Mouse (Mus musculus) neural tube, embryonic 12.5 days (tissue): Measurements from ENCODE around the gene P3h2. TPM values are rescaled to one million over a fixed set of nuclear protein-coding genes. Genes with fewer than 3 reads are reported as not detected.
A peak's percentile ranks its signal among the peaks of the same experiment; 100 is the strongest.

Experiments used
- ATAC-seq: fragments of 200-750 bp; cut with Nextera tagmentation; 2 replicates; pipeline ENCODE4 v1.8.0; 2017; ENCODE audit warnings: low read depth, mild to moderate bottlenecking, moderate TSS enrichment, moderate library complexity; ENCODE audit not compliant: low FRiP score
- H3K27ac ChIP-seq: fragments of 300-500 bp; sonication (generic); 2 replicates; pipeline ENCODE4 v1.5.1; 2016
- H3K27me3 ChIP-seq: fragments of 300-500 bp; sonication (generic); replicated peaks from 2 replicates; pipeline ENCODE4 v1.6.1; 2016; ENCODE audit warnings: mild to moderate bottlenecking
- H3K36me3 ChIP-seq: fragments of 300-500 bp; sonication (generic); 2 replicates; pipeline ENCODE4 v1.6.1; 2016; ENCODE audit warnings: mild to moderate bottlenecking
- H3K4me1 ChIP-seq: fragments of 300-500 bp; sonication (generic); 2 replicates; pipeline ENCODE4 v1.6.1; 2016
- H3K4me2 ChIP-seq: fragments of 300-500 bp; sonication (generic); replicated peaks from 2 replicates; pipeline ENCODE4 v1.6.1; 2016; ENCODE audit warnings: mild to moderate bottlenecking
- H3K4me3 ChIP-seq: fragments of 300-500 bp; sonication (generic); 2 replicates; pipeline ENCODE4 v1.5.1; 2016
- H3K9ac ChIP-seq: fragments of 300-500 bp; sonication (generic); 2 replicates; pipeline ENCODE4 v1.6.1; 2016; ENCODE audit warnings: mild to moderate bottlenecking
- H3K9me3 ChIP-seq: fragments of 300-500 bp; sonication (generic); 2 replicates; pipeline ENCODE4 v1.6.1; 2016; ENCODE audit warnings: mild to moderate bottlenecking
- WGBS: fragments of 180-500 bp; shearing (Covaris S2); methylation state at CpG from one replicate; pipeline ENCODE4 v1.1.7; 2016; 5-methylcytosine and 5-hydroxymethylcytosine counted together
- polyA plus RNA-seq: library from polyadenylated mRNA; unstranded; fragments of >200 nt; fragmentation: Nextera tagmentation; extraction: Ambion mirVana; gene quantifications from 2 replicates; pipeline ENCODE4 v1.2.1, GENCODE M21; 2016

The P3h2 gene
- polyA plus RNA-seq, 1 experiment from 2014 or later, result 2.9 TPM

DNA sequence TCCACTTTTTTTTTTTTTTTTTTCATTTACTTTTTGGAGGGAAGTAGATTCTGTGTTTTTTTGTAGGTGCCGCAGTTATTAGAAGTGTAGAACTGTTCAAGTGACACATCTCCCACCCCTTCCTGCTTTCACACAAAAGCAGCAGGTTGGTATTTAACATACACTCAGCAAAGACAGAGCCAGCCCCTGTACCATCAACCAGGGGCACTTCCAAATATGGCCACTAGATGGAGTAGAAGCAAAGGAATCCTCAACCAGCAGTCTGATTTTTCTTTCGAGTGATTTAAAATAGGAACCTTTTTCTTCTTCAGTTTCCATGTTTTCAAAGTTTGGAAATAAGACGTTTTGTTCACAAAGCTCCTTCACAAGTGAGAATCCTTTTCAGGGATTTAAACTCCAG lies 138.3 kb downstream of the P3h2 start:
- WGBS, result 32% methylated on average over 3 of the region's 3 CpGs
- no peak overlapping the region for H3K4me3 ChIP-seq
- H3K27ac ChIP-seq, result no peak overlapping the region
- H3K36me3 ChIP-seq, result no peaks in the 10 kb centered on the region
- H3K9ac ChIP-seq, result no peak overlapping the region
- 0 out of 2 replicates have a peak, but pooled peaks have one; percentile 48 for ATAC-seq
- H3K4me2 ChIP-seq, result no peak overlapping the region
- H3K4me1 ChIP-seq, result no peaks in the 10 kb centered on the region
- H3K27me3 ChIP-seq, result no peaks in the 10 kb centered on the region
- H3K9me3 ChIP-seq, result no peaks in the 10 kb centered on the region

DNA sequence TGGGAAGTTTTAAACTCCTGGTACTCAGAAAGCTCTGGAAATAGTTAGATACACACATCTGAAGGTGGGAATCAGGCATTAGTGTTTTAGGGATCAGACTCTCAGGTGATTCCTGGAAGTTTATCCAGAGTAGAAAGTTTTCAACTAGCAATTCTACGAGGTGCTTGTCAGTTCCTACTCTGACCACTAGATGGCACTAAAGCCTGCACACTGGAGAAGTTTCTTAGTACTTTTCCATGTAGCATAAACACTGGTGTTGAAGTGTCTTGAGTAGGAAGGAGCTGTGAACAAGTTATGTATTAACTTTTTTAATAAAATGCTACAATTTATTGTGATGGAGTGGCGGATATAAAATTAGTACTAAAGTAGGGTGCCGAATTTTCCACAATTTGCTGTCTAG lies 141.7 kb downstream of the P3h2 start:
- no peak for ATAC-seq
- H3K27ac ChIP-seq, result no peak overlapping the region
- H3K9me3 ChIP-seq, result no peaks in the 10 kb centered on the region
- WGBS, result 26% methylated on average over 3 of the region's 3 CpGs
- no peak overlapping the region for H3K4me2 ChIP-seq
- H3K9ac ChIP-seq, result no peak overlapping the region
- no peaks in the 10 kb centered on the region for H3K27me3 ChIP-seq
- no peaks in the 10 kb centered on the region for H3K4me1 ChIP-seq
- H3K36me3 ChIP-seq, result no peaks in the 10 kb centered on the region
- H3K4me3 ChIP-seq, result no peak overlapping the region

- Histone ChIP-seq H3K4me1 (no peaks in the 10 kb centered on the region), H3K4me3 (no peak overlapping the region), H3K27ac (no peak overlapping the region), H3K9ac (no peak overlapping the region), H3K9me3 (no peaks in the 10 kb centered on the region), H3K4me2 (no peak overlapping the region), H3K27me3 (no peaks in the 10 kb centered on the region), H3K36me3 (no peaks in the 10 kb centered on the region)
- 91% methylated on average over 7 of the region's 7 CpGs for WGBS
- no peak for ATAC-seq
Observed at GRCm38 (mm10) chr16:25960345-25960744, 145.2 kb downstream of the P3h2 start.

GRCm38 (mm10) chr16:25959929-25960328 lies 145.7 kb downstream of the P3h2 start:
- no peak overlapping the region for H3K4me3 ChIP-seq
- H3K9ac ChIP-seq, result no peak overlapping the region
- WGBS, result 86% methylated on average over 5 of the region's 5 CpGs
- no peak for ATAC-seq
- no peak overlapping the region for H3K27ac ChIP-seq
- H3K9me3 ChIP-seq, result no peaks in the 10 kb centered on the region
- H3K36me3 ChIP-seq, result no peaks in the 10 kb centered on the region
- H3K4me2 ChIP-seq, result no peak overlapping the region
- H3K27me3 ChIP-seq, result no peaks in the 10 kb centered on the region
- H3K4me1 ChIP-seq, result no peaks in the 10 kb centered on the region

DNA sequence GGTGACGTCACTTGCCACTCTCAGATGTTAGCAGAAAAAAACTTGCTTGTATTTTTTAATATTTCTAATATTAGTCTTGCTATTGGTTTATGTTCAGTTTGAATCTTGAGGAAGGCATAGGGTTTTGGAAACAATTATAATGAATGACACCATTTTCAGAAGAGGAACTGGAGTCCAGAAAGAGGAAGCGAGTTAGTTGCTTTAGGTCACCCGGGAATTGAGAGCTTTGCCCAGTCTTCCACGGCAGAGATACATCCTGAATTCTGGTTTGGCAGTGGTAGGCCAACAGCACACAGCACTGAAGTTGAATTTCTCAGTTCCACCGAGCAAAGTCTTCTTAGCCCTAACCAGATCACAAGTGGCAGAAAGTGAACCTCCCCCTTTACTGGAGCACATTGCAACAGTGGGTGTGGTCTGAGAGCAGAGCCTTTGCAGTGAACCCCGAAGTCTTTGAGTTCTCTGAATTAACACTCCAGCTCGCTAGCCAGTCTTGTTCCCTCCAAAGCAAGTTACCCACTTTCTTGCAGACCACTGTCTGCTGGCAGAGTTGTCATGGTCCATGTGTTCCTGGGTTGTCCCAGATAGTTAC lies 146.8 kb downstream of the P3h2 start:
- Histone ChIP-seq H3K4me1 (no peaks in the 10 kb centered on the region), H3K9ac (no peak overlapping the region), H3K36me3 (no peaks in the 10 kb centered on the region), H3K27me3 (no peaks in the 10 kb centered on the region), H3K4me3 (no peak overlapping the region), H3K4me2 (no peak overlapping the region), H3K27ac (no peak overlapping the region), H3K9me3 (no peaks in the 10 kb centered on the region)
- 74% methylated on average over 7 of the region's 7 CpGs for WGBS
- ATAC-seq, result no peak

- no peaks in the 10 kb centered on the region for H3K27me3 ChIP-seq
- H3K9me3 ChIP-seq, result no peaks in the 10 kb centered on the region
- whole genome bisulfite sequencing, result 92% methylated on average over 10 of the region's 10 CpGs
- H3K4me1 ChIP-seq, result no peaks in the 10 kb centered on the region
- ATAC-seq, result no peak
- H3K4me3 ChIP-seq, result no peak overlapping the region
- H3K4me2 ChIP-seq, result no peak overlapping the region
- H3K27ac ChIP-seq, result no peak overlapping the region
- no peaks in the 10 kb centered on the region for H3K36me3 ChIP-seq
- H3K9ac ChIP-seq, result no peak overlapping the region
Observed at GRCm38 (mm10) chr16:25958213-25958612, 147.4 kb downstream of the P3h2 start.

DNA sequence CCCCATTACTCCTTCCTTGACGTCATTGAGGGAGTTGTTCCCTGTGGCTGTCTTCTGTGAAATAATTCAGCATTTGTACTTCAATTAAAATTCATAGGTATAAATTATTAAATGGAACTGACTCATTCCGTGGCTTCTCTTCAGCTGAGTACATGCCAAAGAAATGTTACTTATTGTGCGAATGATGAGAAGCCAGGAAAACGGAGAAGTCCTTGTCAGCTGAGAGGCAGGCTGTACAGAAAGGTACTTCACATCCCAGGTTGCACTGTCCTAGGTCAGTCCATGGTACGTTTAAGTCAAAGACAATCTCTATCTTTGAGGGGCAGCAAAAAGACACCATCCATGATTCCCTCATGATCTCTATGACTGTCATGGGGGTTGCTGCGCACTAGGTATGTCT lies 148.8 kb downstream of the P3h2 start:
- Histone ChIP-seq H3K4me3 (no peak overlapping the region), H3K4me1 (no peaks in the 10 kb centered on the region), H3K27ac (no peak overlapping the region), H3K27me3 (no peaks in the 10 kb centered on the region), H3K9me3 (no peaks in the 10 kb centered on the region), H3K4me2 (no peak overlapping the region), H3K9ac (no peak overlapping the region), H3K36me3 (no peaks in the 10 kb centered on the region)
- 87% methylated on average over 6 of the region's 6 CpGs for WGBS
- ATAC-seq, result no peak

GRCm38 (mm10) chr16:25954614-25955013 lies 151.0 kb downstream of the P3h2 start:
- Histone ChIP-seq H3K27me3 (no peaks in the 10 kb centered on the region), H3K4me2 (no peak overlapping the region), H3K36me3 (no peaks in the 10 kb centered on the region), H3K4me1 (no peaks in the 10 kb centered on the region), H3K9me3 (no peaks in the 10 kb centered on the region), H3K27ac (no peak overlapping the region), H3K4me3 (no peak overlapping the region), H3K9ac (no peak overlapping the region)
- ATAC-seq, result no peak
- 88% methylated on average over 3 of the region's 3 CpGs for WGBS

- Histone ChIP-seq H3K9me3 (no peaks in the 10 kb centered on the region), H3K4me3 (no peak overlapping the region), H3K27ac (no peak overlapping the region), H3K36me3 (no peaks in the 10 kb centered on the region), H3K4me1 (no peaks in the 10 kb centered on the region), H3K9ac (no peak overlapping the region), H3K27me3 (no peaks in the 10 kb centered on the region), H3K4me2 (no peak overlapping the region)
- WGBS, result 77% methylated on average over 5 of the region's 5 CpGs
- ATAC-seq, result no peak
Observed at GRCm38 (mm10) chr16:25953359-25953758, 152.2 kb downstream of the P3h2 start.

DNA sequence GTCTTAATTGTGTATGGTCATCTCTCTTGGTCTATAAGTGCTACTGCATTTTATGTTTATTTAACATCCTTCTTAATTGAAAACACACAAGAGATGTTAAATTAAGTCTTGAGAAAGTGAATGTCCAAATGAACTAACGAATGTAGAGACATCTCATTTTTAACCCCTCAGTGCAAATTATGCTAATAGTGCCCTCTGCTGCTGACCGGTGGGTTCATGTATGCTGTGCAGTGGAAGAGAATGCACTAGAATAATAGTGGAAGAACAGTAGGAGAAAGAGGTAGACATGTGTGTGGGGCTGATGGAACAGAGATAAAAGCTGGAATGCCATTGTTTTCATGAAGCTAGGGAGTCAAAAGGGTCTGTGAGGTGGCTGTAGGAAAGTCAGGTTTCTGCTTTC lies 153.6 kb downstream of the P3h2 start:
- Histone ChIP-seq H3K4me3 (no peak overlapping the region), H3K4me2 (no peak overlapping the region), H3K27me3 (no peaks in the 10 kb centered on the region), H3K9ac (no peak overlapping the region), H3K4me1 (no peaks in the 10 kb centered on the region), H3K27ac (no peak overlapping the region), H3K9me3 (no peaks in the 10 kb centered on the region), H3K36me3 (no peaks in the 10 kb centered on the region)
- ATAC-seq, result no peak
- WGBS, result 76% methylated on average over 2 of the region's 2 CpGs

GRCm38 (mm10) chr16:25948067-25948466 lies 157.5 kb downstream of the P3h2 start:
- WGBS, result 82% methylated on average over 1 of the region's 1 CpGs
- no peaks in the 10 kb centered on the region for H3K36me3 ChIP-seq
- H3K27ac ChIP-seq, result no peak overlapping the region
- no peak overlapping the region for H3K9ac ChIP-seq
- no peak for ATAC-seq
- no peak overlapping the region for H3K4me2 ChIP-seq
- H3K4me1 ChIP-seq, result no peaks in the 10 kb centered on the region
- H3K4me3 ChIP-seq, result no peak overlapping the region
- H3K27me3 ChIP-seq, result no peaks in the 10 kb centered on the region
- H3K9me3 ChIP-seq, result no peaks in the 10 kb centered on the region

DNA sequence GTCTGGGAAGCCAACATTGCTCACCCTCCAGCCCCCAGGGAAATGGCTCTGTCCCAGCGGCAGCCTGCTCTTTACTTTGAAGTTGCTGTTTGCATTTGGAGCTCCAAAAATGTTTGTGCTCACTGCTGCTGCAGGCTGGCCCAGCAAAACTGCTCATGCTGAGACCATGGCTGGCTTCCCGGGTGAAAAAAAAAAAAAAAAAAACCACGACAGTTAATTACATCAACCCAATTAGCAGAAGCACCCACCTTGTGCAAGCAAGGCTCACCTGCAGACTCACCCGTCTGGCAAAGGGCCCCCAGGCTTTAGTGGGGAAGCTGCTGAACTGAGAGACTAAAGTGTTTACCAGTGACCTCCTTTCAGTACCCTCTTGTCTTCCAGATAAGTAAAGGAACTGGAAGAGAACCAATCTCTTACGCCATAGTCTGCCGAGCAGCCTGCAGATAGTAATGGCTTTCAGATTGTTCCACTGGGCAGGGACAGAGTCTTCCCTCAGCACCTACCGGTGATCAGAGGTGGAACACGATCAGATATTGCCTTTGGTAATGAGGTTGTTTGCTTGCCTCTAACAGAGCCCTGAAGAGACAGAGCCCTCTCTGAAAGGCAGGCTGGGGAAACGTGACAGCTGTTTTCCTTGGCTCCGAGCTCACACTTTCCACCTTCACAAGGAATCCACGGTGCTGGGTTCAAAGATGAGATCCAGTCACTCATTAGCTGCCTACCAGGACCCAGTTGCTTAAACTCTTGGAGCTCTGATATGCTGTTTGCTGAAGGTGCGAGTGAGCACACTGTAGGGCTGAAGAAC lies 160.2 kb downstream of the P3h2 start:
- H3K4me2 ChIP-seq, result no peak overlapping the region
- H3K9ac ChIP-seq, result no peak overlapping the region
- no peak overlapping the region for H3K27ac ChIP-seq
- no peaks in the 10 kb centered on the region for H3K4me1 ChIP-seq
- H3K27me3 ChIP-seq, result no peaks in the 10 kb centered on the region
- no peak for ATAC-seq
- WGBS, result 71% methylated on average over 12 of the region's 12 CpGs
- no peaks in the 10 kb centered on the region for H3K9me3 ChIP-seq
- H3K4me3 ChIP-seq, result no peak overlapping the region
- H3K36me3 ChIP-seq, result no peaks in the 10 kb centered on the region

- WGBS, result 75% methylated on average over 4 of the region's 4 CpGs
- ATAC-seq, result no peak
Observed at GRCm38 (mm10) chr16:25942261-25942660, 163.3 kb downstream of the P3h2 start.

More at GRCm38 (mm10) chr16:25942261-25942660, 163.3 kb downstream of the P3h2 start:
- no peaks in the 10 kb centered on the region for H3K27me3 ChIP-seq
- H3K4me1 ChIP-seq, result no peaks in the 10 kb centered on the region
- H3K9me3 ChIP-seq, result no peaks in the 10 kb centered on the region
- no peaks in the 10 kb centered on the region for H3K36me3 ChIP-seq
- no peak overlapping the region for H3K4me2 ChIP-seq
- H3K27ac ChIP-seq, result no peak overlapping the region
- no peak overlapping the region for H3K9ac ChIP-seq
- H3K4me3 ChIP-seq, result no peak overlapping the region
